Mouse (Mus musculus) left cerebral cortex, adult 8-10 months (tissue): ENCODE data around the gene Ttc39a. TPM values are rescaled to one million over a fixed set of nuclear protein-coding genes. Genes with fewer than 3 reads are reported as not detected.

Source experiments
- DNase-seq, 2 experiments: peaks; one replicate each; pipeline ENCODE4 v3.0.0; 2022; ENCODE audit warnings: low spot score in 2 of 2
- total RNA-seq, 4 experiments: library from RNA; stranded (reverse); gene quantifications; 2 replicates each; pipeline ENCODE4 v1.2.4; 2022

Gene Ttc39a
- total RNA-seq, 4 experiments from 2014 or later: 3.8 to 5.8 (median 4.5) TPM

DNA sequence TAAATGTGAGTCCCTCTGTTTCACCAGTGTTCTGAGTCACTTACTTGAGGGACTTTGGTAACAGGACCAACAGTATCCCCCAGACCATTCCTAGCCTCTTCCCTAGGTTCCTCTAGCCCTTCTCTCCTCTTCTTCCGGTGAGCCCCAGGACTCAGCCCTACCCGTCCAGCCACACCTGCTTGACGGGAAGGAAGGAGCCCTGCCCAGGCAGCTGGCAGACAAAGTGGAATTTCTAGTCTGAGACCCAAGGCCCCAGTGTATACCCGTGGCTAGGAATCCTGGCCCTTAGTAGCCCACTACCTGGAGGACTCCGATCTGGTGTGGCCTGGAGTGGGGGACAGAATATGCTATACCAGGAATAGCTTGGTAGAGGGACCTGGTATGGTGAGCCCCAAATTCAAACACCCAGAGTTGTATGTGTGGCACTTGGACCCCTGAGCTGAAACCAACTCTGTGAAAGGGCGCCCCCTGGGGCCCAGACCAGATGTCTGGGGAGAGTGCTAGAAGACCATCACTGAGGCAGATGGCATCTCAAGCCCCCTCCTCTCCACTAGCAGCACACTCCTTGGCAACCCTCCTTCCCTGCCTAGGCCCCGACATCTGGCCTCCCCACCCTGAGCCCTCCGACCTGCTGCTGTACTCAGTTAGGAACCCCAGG, 13.8 kb downstream of the Ttc39a start:
- no peak for DNase-seq

DNA sequence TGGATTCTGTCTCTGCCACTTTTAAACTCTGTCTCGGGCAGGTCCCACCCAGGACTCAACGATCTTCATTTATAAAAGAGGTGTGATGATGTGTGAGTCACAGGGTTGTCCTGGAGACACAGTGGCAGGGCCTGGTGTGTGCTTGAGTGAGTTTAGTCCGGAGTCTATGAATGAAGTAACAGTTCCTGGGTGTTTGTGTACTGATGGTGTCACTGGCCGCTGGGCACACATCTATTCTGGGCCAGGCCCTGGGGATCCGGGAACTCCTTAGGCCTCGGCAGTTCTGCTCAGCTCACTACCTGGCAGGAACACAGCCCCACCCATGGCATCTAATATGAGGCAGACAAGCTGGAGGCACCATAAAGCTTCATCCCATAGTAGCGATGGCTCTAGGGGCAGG, 15.2 kb downstream of the Ttc39a start:
- DNase-seq: no peak

DNA sequence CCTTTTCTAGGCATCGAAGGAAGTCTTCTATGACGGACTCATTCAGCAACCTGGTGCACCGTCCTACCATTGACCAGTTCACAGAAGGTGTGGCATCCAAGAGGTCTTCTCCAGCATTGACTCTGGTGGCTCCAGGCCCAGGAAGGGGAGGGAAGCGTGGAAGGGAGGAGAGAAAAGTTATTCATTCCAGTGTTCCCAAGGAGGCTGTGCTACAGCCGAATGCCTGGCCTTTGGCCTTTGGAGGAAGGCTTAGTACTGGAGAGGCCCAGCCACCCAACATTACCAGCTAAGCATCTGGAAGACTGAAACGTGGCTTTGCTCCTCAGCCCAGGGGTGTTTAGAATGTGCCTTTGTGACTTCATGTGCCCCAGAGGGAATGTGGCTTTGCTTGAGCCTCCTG, 16.0 kb downstream of the Ttc39a start:
- no peak for DNase-seq

DNA sequence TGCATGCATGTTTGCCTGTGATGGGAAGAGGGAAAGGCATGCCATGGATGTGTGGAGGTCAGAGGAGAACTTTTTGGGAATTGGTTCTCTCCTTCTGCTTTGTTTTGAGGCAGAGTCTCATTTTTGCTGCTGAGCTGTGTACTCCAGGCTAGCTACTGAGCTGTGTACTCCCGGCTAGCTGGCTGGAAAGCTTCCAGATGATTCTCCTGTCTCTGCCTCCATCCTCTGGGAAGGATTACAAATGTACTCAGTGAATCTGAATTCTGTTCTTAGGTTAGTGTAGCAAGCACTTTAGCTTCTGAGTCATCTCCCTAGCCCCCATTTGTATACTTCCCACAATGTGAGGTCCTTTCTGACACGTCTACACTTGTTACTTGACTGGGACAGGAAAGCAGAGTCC, 17.0 kb downstream of the Ttc39a start:
- DNase-seq: no peak

GRCm38 (mm10) chr4:109427058-109427457, 20.6 kb downstream of the Ttc39a start:
- DNase-seq: no peak

- no peak for DNase-seq
These were observed 23.8 kb downstream of the Ttc39a start for GRCm38 (mm10) chr4:109430250-109430649.

- DNase-seq: no peak
These were observed 24.4 kb downstream of the Ttc39a start for GRCm38 (mm10) chr4:109430854-109431253.

GRCm38 (mm10) chr4:109432668-109433375, 26.4 kb downstream of the Ttc39a start:
- no peak for DNase-seq

DNA sequence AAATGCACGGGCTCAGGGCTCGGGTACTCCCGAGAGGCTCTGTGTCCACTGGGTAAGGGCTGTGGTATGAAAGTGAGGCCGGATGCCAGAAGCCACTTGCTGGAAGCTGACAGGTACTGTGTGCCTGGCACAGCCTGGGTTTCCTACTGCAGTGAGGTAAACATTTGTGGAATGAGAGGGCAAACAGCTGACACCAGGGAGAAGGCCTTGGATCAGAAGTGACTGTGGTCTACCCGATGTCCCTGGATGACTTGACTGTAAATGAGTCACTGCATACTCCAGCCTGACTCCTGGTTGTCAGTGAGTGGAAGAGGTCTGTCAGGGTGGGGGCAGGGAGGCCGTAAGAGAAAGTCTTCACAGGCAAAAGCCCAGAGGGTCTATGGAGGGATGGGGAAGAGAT, 27.2 kb downstream of the Ttc39a start:
- no peak for DNase-seq

DNA sequence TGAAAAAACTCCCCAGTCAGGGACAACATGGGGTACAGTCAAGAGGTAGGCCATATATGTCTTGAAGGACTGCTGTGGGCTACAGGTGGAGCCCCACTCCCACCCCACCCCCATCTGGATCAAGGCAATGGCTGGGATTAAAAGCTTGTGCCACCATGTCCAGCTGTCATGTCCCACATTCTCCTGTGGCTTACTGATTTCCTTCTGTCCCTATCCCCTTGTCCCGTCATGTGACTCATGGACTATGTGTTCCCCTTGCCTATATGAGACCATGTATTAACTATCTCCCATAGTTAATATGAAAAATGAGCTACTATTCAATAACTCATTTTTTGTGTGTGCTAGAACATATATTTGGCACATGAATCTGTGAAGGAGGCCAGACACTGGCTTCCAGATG, 27.8 kb downstream of the Ttc39a start:
- DNase-seq: no peak

- peak in 1 of 2 experiments; percentile 35 for DNase-seq
These were observed 31.8 kb downstream of the Ttc39a start for GRCm38 (mm10) chr4:109437913-109438878.

DNA sequence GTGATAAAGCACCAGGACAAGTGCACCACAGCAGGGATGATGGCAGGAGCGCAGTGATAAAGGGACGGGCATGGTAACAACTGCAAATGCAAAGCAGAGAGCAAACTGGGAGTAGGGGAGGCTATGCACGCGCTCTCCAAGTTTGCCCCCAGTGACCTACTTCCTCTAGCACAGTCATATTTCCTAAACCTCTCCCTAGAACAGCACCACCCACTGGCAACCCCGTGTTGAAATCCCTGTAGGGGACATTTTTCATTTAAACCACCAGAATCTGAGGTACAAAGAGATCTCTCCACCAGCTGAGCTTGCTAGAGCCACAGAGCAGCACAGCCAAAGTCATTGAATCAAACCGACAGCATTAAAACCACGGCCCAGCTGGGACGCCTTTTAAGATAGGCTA, 32.7 kb downstream of the Ttc39a start:
- DNase-seq: no peak

- DNase-seq: no peak
These were observed 33.4 kb downstream of the Ttc39a start for GRCm38 (mm10) chr4:109439825-109440248.

DNA sequence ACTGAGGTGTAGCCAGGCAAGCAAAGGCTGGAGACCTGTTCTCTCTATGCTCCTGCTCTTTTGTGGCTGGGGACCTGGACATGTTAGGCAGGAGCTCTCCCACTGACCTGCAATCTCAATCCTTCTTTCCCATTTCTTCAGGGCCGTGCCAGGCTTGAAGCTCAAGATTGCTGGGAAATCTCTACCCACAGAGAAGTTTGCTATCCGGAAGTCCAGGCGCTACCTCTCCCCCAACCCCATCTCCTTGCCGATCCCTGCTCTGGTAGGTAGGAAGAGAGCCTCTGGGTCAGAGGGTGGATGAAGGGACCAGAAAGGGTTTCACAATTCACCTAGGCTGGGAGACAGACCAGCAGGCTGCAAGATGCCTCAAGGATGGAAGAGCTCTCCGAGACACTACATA, 34.0 kb downstream of the Ttc39a start:
- DNase-seq: no peak

- DNase-seq: no peak
These were observed 34.6 kb downstream of the Ttc39a start for GRCm38 (mm10) chr4:109441000-109441399.

GRCm38 (mm10) chr4:109442126-109442525, 35.7 kb downstream of the Ttc39a start:
- DNase-seq: no peak

DNA sequence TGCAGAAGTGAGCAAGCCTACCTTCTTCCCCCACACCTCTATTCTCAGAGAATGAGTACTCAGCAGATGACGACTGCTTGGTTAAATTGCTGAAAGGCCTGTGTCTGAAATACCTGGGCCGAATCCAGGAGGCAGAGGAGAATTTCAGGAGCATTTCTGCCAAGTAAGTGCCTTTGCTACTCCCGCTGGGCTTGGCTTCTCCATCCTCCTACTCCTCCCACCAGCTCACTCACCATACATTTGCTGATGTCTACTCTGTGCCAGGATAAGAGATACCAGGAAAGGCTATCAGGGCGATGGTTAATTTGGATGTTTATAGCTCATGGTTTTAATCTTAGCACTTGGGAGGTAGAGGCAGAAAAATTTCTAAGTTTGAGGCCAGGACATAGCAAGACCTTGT, 36.2 kb downstream of the Ttc39a start:
- DNase-seq: peak in 1 of 2 experiments; percentile 60

DNA sequence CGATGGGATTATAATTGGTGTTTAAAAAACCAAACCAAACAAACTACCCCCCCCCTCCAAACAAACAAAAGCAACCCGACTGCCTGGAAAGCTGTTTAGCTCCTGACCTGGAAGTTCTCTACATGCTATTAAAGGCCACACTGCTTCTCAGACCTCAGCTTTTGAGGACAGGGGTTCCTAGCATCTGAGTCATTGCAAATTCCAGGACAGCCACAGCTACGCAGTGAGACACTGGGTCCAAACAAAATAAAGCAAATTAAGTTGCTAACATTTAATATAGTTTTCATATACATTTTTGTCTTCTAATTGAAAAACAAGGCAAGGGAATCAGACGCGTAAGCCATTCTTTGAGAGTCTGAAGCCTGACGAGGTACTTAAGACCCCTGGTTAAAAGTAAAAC, 38.0 kb downstream of the Ttc39a start:
- no peak for DNase-seq

- DNase-seq: no peak
These were observed 38.5 kb downstream of the Ttc39a start for GRCm38 (mm10) chr4:109444951-109445350.

DNA sequence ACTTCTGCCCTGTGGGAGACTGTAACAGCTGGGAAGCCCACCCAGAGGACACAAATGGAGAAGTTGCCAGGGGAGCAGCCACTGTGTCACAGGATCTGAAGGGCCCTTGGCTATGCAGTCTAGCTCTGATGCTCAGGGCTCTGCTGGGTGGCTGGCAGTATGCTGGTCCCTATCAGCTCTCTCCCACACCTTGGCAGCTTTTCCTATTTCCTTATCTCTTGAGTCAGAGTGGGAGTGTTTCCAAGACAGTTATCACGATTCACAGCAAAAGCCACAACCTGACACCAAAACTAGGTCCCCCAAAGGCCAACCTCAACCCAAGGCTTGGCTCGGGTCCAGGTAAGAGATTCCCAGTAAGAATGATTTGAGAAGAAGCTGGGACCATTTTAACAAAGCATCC, 39.0 kb downstream of the Ttc39a start:
- DNase-seq: no peak

DNA sequence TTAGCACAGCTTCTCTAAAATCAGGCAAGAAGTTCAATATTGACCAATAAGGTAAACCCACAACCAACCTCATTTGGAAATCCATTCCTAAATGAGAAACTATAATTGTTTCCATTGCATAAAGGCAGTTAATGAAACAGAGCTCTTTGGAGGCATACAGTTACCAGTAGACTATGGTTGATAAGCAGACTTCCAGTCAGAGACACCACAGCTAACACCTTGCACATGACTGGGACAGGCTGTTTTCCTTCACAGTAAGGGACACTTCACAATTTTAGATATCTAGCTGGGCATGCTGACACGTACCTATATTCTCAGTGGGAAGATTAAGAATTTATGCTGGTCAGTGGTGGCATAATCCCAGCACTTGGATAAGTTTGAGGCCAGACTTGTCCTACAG, 39.5 kb downstream of the Ttc39a start:
- no peak for DNase-seq

DNA sequence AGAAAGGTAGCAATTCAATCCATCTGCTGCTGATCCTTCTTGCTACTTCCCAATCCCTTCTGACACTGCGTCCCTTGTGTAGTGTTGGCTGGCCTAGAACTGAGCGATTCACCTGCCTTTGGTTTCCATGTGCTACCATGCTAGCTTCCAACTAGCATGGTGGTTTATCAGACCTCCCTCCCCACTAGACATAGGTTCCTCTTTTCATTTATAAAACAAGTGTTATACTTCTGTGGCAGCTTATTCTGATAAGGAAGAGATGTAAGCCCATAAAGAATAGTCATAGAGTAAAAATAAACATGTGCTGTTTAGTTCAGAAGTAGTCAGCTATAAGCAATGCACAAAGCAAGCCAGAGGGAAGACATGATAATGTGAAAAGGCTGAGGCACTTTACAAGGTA, 42.1 kb downstream of the Ttc39a start:
- no peak for DNase-seq
